8 mouse cellular contexts compared by ENCODE assay signal in genomic region chr3:102734313-102735030, GRCm38 (mm10). TPM values are rescaled to one million over a fixed set of nuclear protein-coding genes. Genes with fewer than 3 reads are reported as not detected.
DNase-seq lines count a peak whose midpoint lies in the region; ATAC-seq lines count a peak whose summit lies in the region.

Tspan2 (plus strand) TSS chr3:102734529.

- peak within 1 kb of the TSS; percentile 82 for H3K9ac ChIP-seq in hindbrain, embryonic 13.5 days

- H3K36me3 ChIP-seq in hindbrain, embryonic 13.5 days: no peaks in the 10 kb centered on the region

- peak; percentile 54 for DNase-seq in R1 (ENCODE audit: low read depth, low spot score)
- peak; percentile 65 for DNase-seq in cerebellum, adult 9-11 months
- peak; percentile 50 for DNase-seq in gastrocnemius, adult 18-20 months (ENCODE audit: low spot score)
- DNase-seq in left cerebral cortex, adult 8-10 months (ENCODE audit: low spot score in 2 of 2): peak in 1 of 2 experiments; percentile 39
- DNase-seq in lung, postnatal 4 days: peak; percentile 78 to 80
- DNase-seq in retina, postnatal 1 day: peak; percentile 77
- peak; percentile 24 for DNase-seq in urinary bladder, postnatal 10 days (ENCODE audit: low spot score)

- peak within 1 kb of the TSS; percentile 82 for H3K4me2 ChIP-seq in hindbrain, embryonic 13.5 days

- under 1% methylated on average over 53 of the region's 54 CpGs for WGBS in hindbrain, embryonic 13.5 days

- H3K4me1 ChIP-seq in hindbrain, embryonic 13.5 days (replicated peaks): peaks cover 21% of the 10 kb centered on the region

- H3K27ac ChIP-seq in hindbrain, embryonic 13.5 days: peak within 1 kb of the TSS; percentile 77

- peak within 1 kb of the TSS; percentile 73 for H3K4me3 ChIP-seq in hindbrain, embryonic 13.5 days

- no peaks in the 10 kb centered on the region for H3K27me3 ChIP-seq in hindbrain, embryonic 13.5 days

- peak; percentile 79 for ATAC-seq in hindbrain, embryonic 13.5 days (ENCODE audit: low FRiP score)

- H3K9me3 ChIP-seq in hindbrain, embryonic 13.5 days: no peaks in the 10 kb centered on the region

RNA-seq across cellular contexts. Expression of gene Tspan2, which starts in this region (rescaled TPM):
- 1 to 10 TPM; 5.0 to 6.4 TPM for total RNA-seq in gastrocnemius, adult 18-20 months (2021)
- polyA plus RNA-seq in hindbrain, embryonic 13.5 days (2015; fragmentation: Nextera tagmentation; extraction: Ambion mirVana): 7.5 and 8.6 TPM in 2 replicates
- 10 to 100 TPM; 66.3 to 74.3 (median 70.5) TPM for total RNA-seq in left cerebral cortex, adult 8-10 months (2022)

Comparison
In these comparisons a context has a peak if more than half of its experiments do, and no peak if none do; other contexts are left out.
1. RNA of gene Tspan2 (total RNA-seq): 66.3 to 74.3 TPM in left cerebral cortex, adult 8-10 months; 5.0 to 6.4 TPM in gastrocnemius, adult 18-20 months; every median in the first group is over 4 times any median in the second.